Mouse (Mus musculus) liver, embryonic 13.5 days (tissue): Measurements from ENCODE around the gene Ythdf1. TPM values are rescaled to one million over a fixed set of nuclear protein-coding genes. Genes with fewer than 3 reads are reported as not detected.

Experiments
- ATAC-seq: fragments of 200-750 bp; cut with Nextera tagmentation; 2 replicates; pipeline ENCODE4 v1.8.0; 2017; ENCODE audit warnings: low read depth, mild to moderate bottlenecking, moderate number of reproducible peaks, moderate library complexity
- DNase-seq: peaks from one replicate; pipeline ENCODE4 v3.0.0; 2022
- H3K27ac ChIP-seq: fragments of 300-500 bp; sonication (generic); 2 replicates; pipeline ENCODE4 v1.5.1; 2015; ENCODE audit warnings: moderate library complexity, mild to moderate bottlenecking, inconsistent platforms
- H3K27me3 ChIP-seq: fragments of 300-500 bp; sonication (generic); 2 replicates; pipeline ENCODE4 v1.6.1; 2015; ENCODE audit warnings: mild to moderate bottlenecking, inconsistent platforms
- H3K36me3 ChIP-seq: fragments of 300-500 bp; sonication (generic); 2 replicates; pipeline ENCODE4 v1.6.1; 2015; ENCODE audit warnings: mild to moderate bottlenecking, inconsistent platforms
- H3K4me1 ChIP-seq: fragments of 300-500 bp; sonication (generic); replicated peaks from 2 replicates; pipeline ENCODE4 v1.6.1; 2015; ENCODE audit warnings: inconsistent platforms
- H3K4me2 ChIP-seq: fragments of 300-500 bp; sonication (generic); 2 replicates; pipeline ENCODE4 v1.6.1; 2015; ENCODE audit warnings: inconsistent platforms, mild to moderate bottlenecking, moderate library complexity
- H3K4me3 ChIP-seq: fragments of 300-500 bp; sonication (generic); replicated peaks from 2 replicates; pipeline ENCODE4 v1.5.1; 2015; ENCODE audit warnings: mild to moderate bottlenecking, inconsistent platforms
- H3K9ac ChIP-seq: fragments of 300-500 bp; sonication (generic); 2 replicates; pipeline ENCODE4 v1.6.1; 2015; ENCODE audit warnings: mild to moderate bottlenecking, inconsistent platforms
- H3K9me3 ChIP-seq: fragments of 300-500 bp; sonication (generic); replicated peaks from 2 replicates; pipeline ENCODE4 v1.6.1; 2016; ENCODE audit warnings: inconsistent platforms
- WGBS: fragments of 180-500 bp; shearing (Covaris S2); methylation state at CpG from one replicate; pipeline ENCODE4 v1.1.7; 2015; ENCODE audit not compliant: insufficient replicate concordance; 5-methylcytosine and 5-hydroxymethylcytosine counted together
- microRNA-seq: library from miRNA; unstranded; fragments of <30 nt; microRNA quantifications from one replicate; pipeline ENCODE4, GENCODE M21; 2016
- polyA plus RNA-seq: library from polyadenylated mRNA; unstranded; fragments of >200 nt; fragmentation: Nextera tagmentation; extraction: Ambion mirVana; gene quantifications from 2 replicates; pipeline ENCODE4 v1.2.1, GENCODE M21; 2015

Ythdf1 gene
- polyA plus RNA-seq, 1 experiment from 2014 or later = 27.2 TPM

DNA sequence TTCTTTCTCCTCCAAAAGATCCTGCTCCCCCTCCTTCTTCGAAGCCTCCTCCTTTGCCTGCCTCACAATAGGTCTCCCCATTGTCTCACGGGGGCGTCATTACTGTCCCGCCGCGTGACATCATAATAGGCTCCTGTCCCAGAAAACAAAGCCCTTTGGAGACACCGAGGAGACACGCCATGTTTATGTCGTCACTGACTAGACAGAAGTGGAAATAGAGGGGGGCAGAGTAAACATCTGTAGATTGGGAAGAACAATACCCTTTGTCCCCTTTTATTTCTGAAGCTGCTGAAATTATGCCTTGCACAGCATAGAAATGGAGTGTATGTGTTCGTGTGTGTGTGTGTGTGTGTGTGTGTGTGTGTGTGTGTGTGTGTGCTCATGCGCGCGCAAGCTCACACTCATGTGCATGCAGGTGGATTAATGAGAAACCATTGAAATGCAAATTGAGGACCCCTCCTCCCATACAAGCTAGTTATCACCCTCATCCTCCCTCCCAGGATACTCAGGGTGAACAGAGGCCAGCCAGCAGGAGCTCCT lies 65.7 kb downstream of the Ythdf1 start:
- DNase-seq (no peak), ATAC-seq (no peak)
- no peaks in the 10 kb centered on the region for H3K9me3 ChIP-seq
- H3K4me1 ChIP-seq = no peaks in the 10 kb centered on the region
- H3K4me3 ChIP-seq = no peak overlapping the region
- H3K27me3 ChIP-seq = peaks cover 29% of the 10 kb centered on the region
- no peak overlapping the region for H3K4me2 ChIP-seq
- H3K9ac ChIP-seq = no peak overlapping the region
- 10% methylated on average over 13 of the region's 13 CpGs for WGBS
- no peaks in the 10 kb centered on the region for H3K36me3 ChIP-seq
- no peak overlapping the region for H3K27ac ChIP-seq

Small RNA genes within 50 kb of the gene (microRNA-seq; reads per million reads assigned to microRNA genes)
- gene Mir124a-3 = not detected

Other genes starting within 250 kb of the Ythdf1 start
- 10.1 and 12.7 TPM in 2 replicates for gene Dido1, start 210.9 kb downstream of the Ythdf1 start, polyA plus RNA-seq
- gene Gid8, start 210.8 kb downstream of the Ythdf1 start, polyA plus RNA-seq = 116 and 126 TPM in 2 replicates
- gene Slc17a9, start 195.7 kb downstream of the Ythdf1 start, polyA plus RNA-seq = 4.8 and 5.5 TPM in 2 replicates
- not detected in 2 replicates for gene Bhlhe23, start 144.0 kb downstream of the Ythdf1 start, polyA plus RNA-seq
- gene Birc7, start 8.1 kb upstream of the Ythdf1 start, polyA plus RNA-seq = not detected in 2 replicates
- gene Nkain4, start 33.8 kb upstream of the Ythdf1 start, polyA plus RNA-seq = 2.0 and 2.6 TPM in 2 replicates
- gene Arfgap1, start 46.3 kb upstream of the Ythdf1 start, polyA plus RNA-seq = 33.4 TPM in 2 replicates
- 0.06 and 0.13 TPM in 2 replicates for gene Col20a1, start 65.6 kb upstream of the Ythdf1 start, polyA plus RNA-seq
- 0.46 and 0.56 TPM in 2 replicates for gene Chrna4, start 122.6 kb upstream of the Ythdf1 start, polyA plus RNA-seq
- 0.16 and 0.20 TPM in 2 replicates for gene Kcnq2, start 214.4 kb upstream of the Ythdf1 start, polyA plus RNA-seq
- not detected in 2 replicates for gene Eef1a2, start 236.1 kb upstream of the Ythdf1 start, polyA plus RNA-seq